Comparison of ENCODE assay signal across 9 mouse cellular contexts in the genomic region with DNA sequence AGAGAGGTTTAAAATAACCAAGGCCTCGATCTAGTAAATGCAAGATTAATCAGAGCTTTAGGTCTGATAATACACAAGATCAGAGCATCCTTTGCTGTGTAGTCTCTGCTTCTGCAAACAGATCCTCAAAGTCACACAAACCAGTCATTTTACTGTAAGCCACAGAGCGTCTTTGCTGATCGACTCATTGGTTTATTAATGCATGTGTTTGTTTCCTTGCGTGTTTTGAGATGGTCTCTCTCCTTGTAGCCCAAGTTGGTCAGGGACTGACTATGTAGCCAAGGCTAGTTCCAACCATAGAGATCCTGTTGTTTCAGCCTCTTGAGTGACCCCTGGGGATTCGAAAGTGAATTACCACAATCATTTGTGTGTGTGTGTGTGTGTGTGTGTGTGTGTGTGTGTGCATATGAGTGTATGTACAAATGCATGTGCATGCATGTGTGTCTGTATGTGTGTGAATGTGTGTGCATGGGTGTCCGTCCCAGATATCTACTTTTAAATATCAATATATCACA. TPM values are rescaled to one million over a fixed set of nuclear protein-coding genes. Genes with fewer than 3 reads are reported as not detected.
DNase-seq lines count a peak whose midpoint lies in the region; ATAC-seq and TF ChIP-seq lines count a peak whose summit lies in the region.
"Had no signal": no experiment of that assay in that cellular context is flagged by ENCODE, and none has a peak within 500 bp of the region (broad histone marks: within the 10 kb centered on the region; RNA-seq: fewer than 3 reads in every experiment).

No protein-coding gene starts in this region.

- H3K9me3 ChIP-seq in hindbrain, embryonic 10.5 days, result no peaks in the 10 kb centered on the region
- H3K9me3 ChIP-seq in hindbrain, embryonic 12.5 days (replicated peaks), result no peaks in the 10 kb centered on the region
- H3K9me3 ChIP-seq in hindbrain, embryonic 11.5 days (ENCODE audit: control insufficient read depth, low read length), result no peaks in the 10 kb centered on the region
- H3K9me3 ChIP-seq in midbrain, embryonic 16.5 days (replicated peaks; ENCODE audit: control insufficient read depth, low read length, poor library complexity, severe bottlenecking), result no peaks in the 10 kb centered on the region

- no peaks in the 10 kb centered on the region for H3K27me3 ChIP-seq in hindbrain, embryonic 10.5 days (ENCODE audit: insufficient read depth, poor library complexity, severe bottlenecking)
- H3K27me3 ChIP-seq in hindbrain, embryonic 12.5 days, result no peaks in the 10 kb centered on the region
- H3K27me3 ChIP-seq in hindbrain, embryonic 11.5 days (ENCODE audit: control insufficient read depth, insufficient read depth, low read length), result no peaks in the 10 kb centered on the region
- H3K27me3 ChIP-seq in midbrain, embryonic 16.5 days (ENCODE audit: control insufficient read depth, insufficient read depth, low read depth, low read length), result no peaks in the 10 kb centered on the region

- H3K4me1 ChIP-seq in hindbrain, embryonic 10.5 days (replicated peaks), result peaks cover 12% of the 10 kb centered on the region; the same call in 1 of the 2 replicates
- peaks cover 2% of the 10 kb centered on the region; the same call in 1 of the 2 replicates for H3K4me1 ChIP-seq in hindbrain, embryonic 12.5 days
- no peaks in the 10 kb centered on the region for H3K4me1 ChIP-seq in hindbrain, embryonic 11.5 days (replicated peaks; ENCODE audit: control insufficient read depth, insufficient read depth, low read length)
- peaks cover 10% of the 10 kb centered on the region for H3K4me1 ChIP-seq in midbrain, embryonic 16.5 days (ENCODE audit: control insufficient read depth, insufficient read depth, low read length)

- no peak overlapping the region for H3K9ac ChIP-seq in hindbrain, embryonic 12.5 days
- no peak overlapping the region for H3K9ac ChIP-seq in hindbrain, embryonic 11.5 days (ENCODE audit: low read depth, low read length)
- H3K9ac ChIP-seq in midbrain, embryonic 16.5 days (ENCODE audit: low read depth, low read length), result peak overlapping the region; percentile 94

- no peak overlapping the region for H3K27ac ChIP-seq in hindbrain, embryonic 10.5 days
- no peak overlapping the region for H3K27ac ChIP-seq in hindbrain, embryonic 12.5 days
- H3K27ac ChIP-seq in hindbrain, embryonic 11.5 days (ENCODE audit: low read depth, low read length), result no peak overlapping the region
- H3K27ac ChIP-seq in midbrain, embryonic 16.5 days (ENCODE audit: low read length), result peak overlapping the region; percentile 62

- TF ChIP-seq POLR2A in brain, embryonic 14.5 days (IDR thresholded peaks at IDR 0.05; ENCODE audit: borderline replicate concordance, extremely low read depth, insufficient read depth, insufficient read length, poor library complexity, severe bottlenecking), result no peak

- TF ChIP-seq CTCF in brain, embryonic 14.5 days (IDR thresholded peaks at IDR 0.05; ENCODE audit: borderline replicate concordance, extremely low read depth, insufficient read depth, insufficient read length), result no peak

- no peak overlapping the region for H3K4me2 ChIP-seq in hindbrain, embryonic 12.5 days (replicated peaks)
- peak overlapping the region; percentile 85; the same call in 1 of the 2 replicates for H3K4me2 ChIP-seq in hindbrain, embryonic 11.5 days (replicated peaks; ENCODE audit: low read depth, low read length)
- peak overlapping the region; percentile 84; the same call in 1 of the 2 replicates for H3K4me2 ChIP-seq in midbrain, embryonic 16.5 days (ENCODE audit: low read length)

- H3K4me3 ChIP-seq in hindbrain, embryonic 10.5 days, result peak overlapping the region; percentile 77
- H3K4me3 ChIP-seq in hindbrain, embryonic 12.5 days, result no peak overlapping the region
- no peak overlapping the region; the same call in 1 of the 2 replicates for H3K4me3 ChIP-seq in hindbrain, embryonic 11.5 days (ENCODE audit: low read depth, low read length)
- H3K4me3 ChIP-seq in midbrain, embryonic 16.5 days (ENCODE audit: low read depth, low read length), result peak overlapping the region; percentile 68

- 84% methylated on average over 6 of the region's 6 CpGs for whole genome bisulfite sequencing in hindbrain, embryonic 10.5 days
- 83% methylated on average over 6 of the region's 6 CpGs for WGBS in hindbrain, embryonic 12.5 days
- 88% methylated on average over 6 of the region's 6 CpGs for WGBS in hindbrain, embryonic 11.5 days
- 80% methylated on average over 6 of the region's 6 CpGs for WGBS in midbrain, embryonic 16.5 days

- DNase-seq in hindbrain, embryonic 10.5 days (ENCODE audit: low spot score), result peak; percentile 22
- peak; percentile 46 for DNase-seq in brain, embryonic 14.5 days (ENCODE audit: low read depth)
- DNase-seq in hindbrain, embryonic 11.5 days (ENCODE audit: low spot score), result peak; percentile 40
- no peak for DNase-seq in layer of hippocampus, adult 9-11 months
- DNase-seq in ovary, postnatal 10 days (ENCODE audit: low spot score), result no peak

- ATAC-seq in hindbrain, embryonic 12.5 days (ENCODE audit: low FRiP score), result no peak
- no peak for ATAC-seq in hindbrain, embryonic 11.5 days (ENCODE audit: low FRiP score)
- peak; percentile 33; the same call in 1 of the 2 replicates for ATAC-seq in midbrain, embryonic 16.5 days
- no peak for ATAC-seq in erythroid progenitor cell, adult 5-6 weeks (replicated peaks; ENCODE audit: low FRiP score, poor library complexity, severe bottlenecking)

- no peaks in the 10 kb centered on the region for H3K36me3 ChIP-seq in hindbrain, embryonic 10.5 days
- H3K36me3 ChIP-seq in hindbrain, embryonic 12.5 days, result no peaks in the 10 kb centered on the region
- no peaks in the 10 kb centered on the region for H3K36me3 ChIP-seq in hindbrain, embryonic 11.5 days (ENCODE audit: control insufficient read depth, insufficient read depth, low read length)
- no peaks in the 10 kb centered on the region for H3K36me3 ChIP-seq in midbrain, embryonic 16.5 days (ENCODE audit: control insufficient read depth, insufficient read depth, low read length)

RNA-seq across cellular contexts. Expression of a gene that starts 22.9 kb away (rescaled TPM):
- polyA plus RNA-seq in hindbrain, embryonic 10.5 days (2016; fragmentation: Nextera tagmentation; extraction: Ambion mirVana), result 9.1 and 9.6 TPM in 2 replicates
- polyA plus RNA-seq in hindbrain, embryonic 12.5 days (2016; fragmentation: Nextera tagmentation; extraction: Ambion mirVana), result 10.4 and 11.9 TPM in 2 replicates
- 5.1 and 7.9 TPM in 2 replicates for polyA plus RNA-seq in brain, embryonic 14.5 days (2012; rRNA removed)
- 9.6 and 10.5 TPM in 2 replicates for polyA plus RNA-seq in hindbrain, embryonic 11.5 days (2014; fragmentation: Nextera tagmentation; extraction: Ambion mirVana)
- 11.5 and 12.9 TPM in 2 replicates for polyA plus RNA-seq in midbrain, embryonic 16.5 days (2015; fragmentation: Nextera tagmentation; extraction: Ambion mirVana)
- total RNA-seq in erythroid progenitor cell, adult 5-6 weeks (2015; ENCODE audit: low replicate concordance), result not detected in 2 replicates
- total RNA-seq in erythroid progenitor cell, adult 5-6 weeks (2017; ENCODE audit: low replicate concordance), result not detected in 2 replicates
- total RNA-seq: neutrophil, adult 5-6 weeks had no signal

RNA-seq across cellular contexts. Expression of a gene that starts 26.1 kb away (rescaled TPM):
- 0.41 and 0.45 TPM in 2 replicates for polyA plus RNA-seq in hindbrain, embryonic 10.5 days (2016; fragmentation: Nextera tagmentation; extraction: Ambion mirVana)
- 1.2 and 1.4 TPM in 2 replicates for polyA plus RNA-seq in hindbrain, embryonic 12.5 days (2016; fragmentation: Nextera tagmentation; extraction: Ambion mirVana)
- polyA plus RNA-seq in brain, embryonic 14.5 days (2012; rRNA removed), result 0.82 and 1.3 TPM in 2 replicates
- 0.71 and 1.1 TPM in 2 replicates for polyA plus RNA-seq in hindbrain, embryonic 11.5 days (2014; fragmentation: Nextera tagmentation; extraction: Ambion mirVana)
- polyA plus RNA-seq in midbrain, embryonic 16.5 days (2015; fragmentation: Nextera tagmentation; extraction: Ambion mirVana), result 1.3 and 1.4 TPM in 2 replicates
- total RNA-seq in erythroid progenitor cell, adult 5-6 weeks (2015; ENCODE audit: low replicate concordance), result 1.3 and 2.5 TPM in 2 replicates
- 0.91 and 1.5 TPM in 2 replicates for total RNA-seq in erythroid progenitor cell, adult 5-6 weeks (2017; ENCODE audit: low replicate concordance)

RNA-seq across cellular contexts. Expression of a gene that starts 50.9 kb away (rescaled TPM):
- polyA plus RNA-seq in hindbrain, embryonic 10.5 days (2016; fragmentation: Nextera tagmentation; extraction: Ambion mirVana), result not detected in 2 replicates
- polyA plus RNA-seq in hindbrain, embryonic 12.5 days (2016; fragmentation: Nextera tagmentation; extraction: Ambion mirVana), result not detected in 2 replicates
- polyA plus RNA-seq in brain, embryonic 14.5 days (2012; rRNA removed), result not detected in 2 replicates
- polyA plus RNA-seq in hindbrain, embryonic 11.5 days (2014; fragmentation: Nextera tagmentation; extraction: Ambion mirVana), result not detected in 2 replicates
- polyA plus RNA-seq in midbrain, embryonic 16.5 days (2015; fragmentation: Nextera tagmentation; extraction: Ambion mirVana), result not detected in 2 replicates
- not detected in 2 replicates for total RNA-seq in erythroid progenitor cell, adult 5-6 weeks (2015; ENCODE audit: low replicate concordance)
- total RNA-seq in erythroid progenitor cell, adult 5-6 weeks (2017; ENCODE audit: low replicate concordance), result 0.13 TPM in 1 of 2 replicates, not detected in the other
- total RNA-seq: neutrophil, adult 5-6 weeks had no signal

RNA-seq across cellular contexts. Expression of a gene that starts 51.7 kb away (rescaled TPM):
- 0.67 and 0.77 TPM in 2 replicates for polyA plus RNA-seq in hindbrain, embryonic 10.5 days (2016; fragmentation: Nextera tagmentation; extraction: Ambion mirVana)
- polyA plus RNA-seq in hindbrain, embryonic 12.5 days (2016; fragmentation: Nextera tagmentation; extraction: Ambion mirVana), result 1.1 and 1.4 TPM in 2 replicates
- 1.2 and 1.3 TPM in 2 replicates for polyA plus RNA-seq in brain, embryonic 14.5 days (2012; rRNA removed)
- polyA plus RNA-seq in hindbrain, embryonic 11.5 days (2014; fragmentation: Nextera tagmentation; extraction: Ambion mirVana), result 1.1 and 1.8 TPM in 2 replicates
- 1.0 and 1.4 TPM in 2 replicates for polyA plus RNA-seq in midbrain, embryonic 16.5 days (2015; fragmentation: Nextera tagmentation; extraction: Ambion mirVana)
- total RNA-seq in erythroid progenitor cell, adult 5-6 weeks (2015; ENCODE audit: low replicate concordance), result 4.3 TPM in 1 of 2 replicates, not detected in the other
- total RNA-seq in erythroid progenitor cell, adult 5-6 weeks (2017; ENCODE audit: low replicate concordance), result 0.68 TPM in 1 of 2 replicates, not detected in the other

Comparison
In these comparisons a context has a peak if more than half of its experiments do, and no peak if none do; other contexts are left out.
1. H3K4me3 ChIP-seq: peak in hindbrain, embryonic 10.5 days (single experiment) and midbrain, embryonic 16.5 days (single experiment); none in hindbrain, embryonic 12.5 days (single experiment) and hindbrain, embryonic 11.5 days (single experiment).
2. DNase-seq: peak in hindbrain, embryonic 10.5 days (single experiment), brain, embryonic 14.5 days (single experiment) and hindbrain, embryonic 11.5 days (single experiment); none in layer of hippocampus, adult 9-11 months (single experiment) and ovary, postnatal 10 days (single experiment).